Mouse (Mus musculus) stomach, embryonic 15.5 days (tissue): ENCODE data around the gene Uqcc2. TPM values are rescaled to one million over a fixed set of nuclear protein-coding genes. Genes with fewer than 3 reads are reported as not detected.

Experiments
- ATAC-seq: fragments of 200-750 bp; cut with Nextera tagmentation; 2 replicates; pipeline ENCODE4 v1.8.0; 2017; ENCODE audit warnings: low read depth, moderate number of reproducible peaks, moderate TSS enrichment; ENCODE audit not compliant: insufficient read depth, low FRiP score
- H3K27ac ChIP-seq: fragments of 300-500 bp; sonication (generic); 2 replicates; pipeline ENCODE4 v1.5.1; 2015; ENCODE audit warnings: mild to moderate bottlenecking, inconsistent platforms
- H3K27me3 ChIP-seq: fragments of 300-500 bp; sonication (generic); replicated peaks from 2 replicates; pipeline ENCODE4 v1.6.1; 2015; ENCODE audit warnings: inconsistent platforms
- H3K36me3 ChIP-seq: fragments of 300-500 bp; sonication (generic); 2 replicates; pipeline ENCODE4 v1.6.1; 2015; ENCODE audit warnings: inconsistent platforms
- H3K4me1 ChIP-seq: fragments of 300-500 bp; sonication (generic); 2 replicates; pipeline ENCODE4 v1.6.1; 2015; ENCODE audit warnings: inconsistent platforms
- H3K4me2 ChIP-seq: fragments of 300-500 bp; sonication (generic); 2 replicates; pipeline ENCODE4 v1.6.1; 2015; ENCODE audit warnings: mild to moderate bottlenecking, inconsistent platforms
- H3K4me3 ChIP-seq: fragments of 300-500 bp; sonication (generic); replicated peaks from 2 replicates; pipeline ENCODE4 v1.5.1; 2015; ENCODE audit warnings: inconsistent platforms
- H3K9ac ChIP-seq: fragments of 300-500 bp; sonication (generic); 2 replicates; pipeline ENCODE4 v1.6.1; 2015; ENCODE audit warnings: inconsistent platforms
- H3K9me3 ChIP-seq: fragments of 300-500 bp; sonication (generic); 2 replicates; pipeline ENCODE4 v1.6.1; 2016; ENCODE audit warnings: inconsistent platforms
- WGBS: fragments of 180-500 bp; shearing (Covaris S2); methylation state at CpG from one replicate; pipeline ENCODE4 v1.1.7; 2015; 5-methylcytosine and 5-hydroxymethylcytosine counted together
- polyA plus RNA-seq: library from polyadenylated mRNA; unstranded; fragments of >200 nt; fragmentation: Nextera tagmentation; extraction: Ambion mirVana; gene quantifications from 2 replicates; pipeline ENCODE4 v1.2.1, GENCODE M21; 2015

Gene Uqcc2
- polyA plus RNA-seq, 1 experiment from 2014 or later = 309 TPM

DNA sequence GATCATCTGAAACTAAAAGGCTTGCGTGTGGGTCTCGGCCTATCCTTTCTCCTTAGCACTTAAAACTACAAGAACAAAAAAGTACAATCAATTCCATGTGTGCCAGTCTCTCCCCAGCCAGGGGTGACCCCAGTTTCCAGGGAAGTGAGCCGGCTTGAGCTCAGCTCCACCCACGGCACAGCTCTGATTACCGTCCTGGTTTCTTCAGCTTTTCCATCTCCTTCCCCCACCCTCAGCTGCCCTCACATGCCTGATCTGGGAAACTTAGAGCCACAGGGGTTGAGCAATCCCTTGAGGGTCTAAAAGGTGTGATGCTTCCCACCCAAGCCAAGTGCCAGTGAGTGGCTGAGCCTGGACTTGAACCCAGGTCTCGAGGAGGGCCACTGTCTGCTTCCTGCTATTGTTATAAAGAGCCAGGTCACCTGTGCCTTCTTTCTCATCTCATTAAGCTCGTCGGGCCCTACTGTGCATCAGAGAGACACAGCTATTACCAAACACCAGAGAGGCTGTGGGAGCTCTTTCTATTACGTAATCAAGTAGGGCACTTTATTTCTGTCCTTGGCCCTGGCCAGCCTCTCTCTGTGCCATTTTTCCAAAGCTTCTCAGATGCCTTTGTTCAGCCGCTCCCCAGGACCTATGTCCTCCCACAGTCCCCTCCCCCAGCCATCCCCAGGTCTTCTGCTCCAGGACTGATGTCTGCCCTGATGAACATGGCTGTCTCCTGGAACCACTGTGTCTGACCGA lies 36.4 kb upstream of the Uqcc2 start:
- no peak overlapping the region for H3K4me3 ChIP-seq
- H3K27ac ChIP-seq = no peak overlapping the region
- no peaks in the 10 kb centered on the region for H3K27me3 ChIP-seq
- no peak for ATAC-seq
- WGBS = 74% methylated on average over 11 of the region's 11 CpGs
- H3K9me3 ChIP-seq = no peaks in the 10 kb centered on the region
- H3K9ac ChIP-seq = no peak overlapping the region
- no peak overlapping the region for H3K4me2 ChIP-seq
- H3K36me3 ChIP-seq = no peaks in the 10 kb centered on the region
- peaks cover under 1% of the 10 kb centered on the region for H3K4me1 ChIP-seq

DNA sequence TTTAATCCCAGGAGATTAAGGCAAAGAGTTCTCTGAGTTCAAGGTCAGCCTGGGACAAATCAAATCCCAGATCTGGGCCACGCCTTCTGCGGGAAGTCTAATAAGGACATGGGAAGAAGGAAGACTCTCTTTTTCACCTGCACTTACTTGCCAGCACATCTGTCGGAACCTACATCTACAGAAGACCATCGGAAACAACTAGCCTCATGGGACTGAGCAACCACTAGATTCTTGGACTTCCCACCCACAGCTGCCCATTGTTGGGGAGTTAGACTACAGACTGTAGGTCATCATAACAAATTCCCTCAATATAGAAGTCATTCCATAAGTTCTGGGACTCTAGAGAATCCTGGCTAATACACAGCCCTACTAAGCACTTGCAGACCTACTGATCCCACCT lies 34.9 kb upstream of the Uqcc2 start:
- H3K4me1 ChIP-seq = no peaks in the 10 kb centered on the region; the same call in 1 of the 2 replicates
- no peak overlapping the region for H3K27ac ChIP-seq
- no peak overlapping the region for H3K4me3 ChIP-seq
- WGBS = 94% methylated on average over 4 of the region's 4 CpGs
- ATAC-seq = no peak
- H3K9ac ChIP-seq = no peak overlapping the region
- no peaks in the 10 kb centered on the region for H3K9me3 ChIP-seq
- H3K27me3 ChIP-seq = no peaks in the 10 kb centered on the region
- H3K36me3 ChIP-seq = no peaks in the 10 kb centered on the region
- H3K4me2 ChIP-seq = no peak overlapping the region

DNA sequence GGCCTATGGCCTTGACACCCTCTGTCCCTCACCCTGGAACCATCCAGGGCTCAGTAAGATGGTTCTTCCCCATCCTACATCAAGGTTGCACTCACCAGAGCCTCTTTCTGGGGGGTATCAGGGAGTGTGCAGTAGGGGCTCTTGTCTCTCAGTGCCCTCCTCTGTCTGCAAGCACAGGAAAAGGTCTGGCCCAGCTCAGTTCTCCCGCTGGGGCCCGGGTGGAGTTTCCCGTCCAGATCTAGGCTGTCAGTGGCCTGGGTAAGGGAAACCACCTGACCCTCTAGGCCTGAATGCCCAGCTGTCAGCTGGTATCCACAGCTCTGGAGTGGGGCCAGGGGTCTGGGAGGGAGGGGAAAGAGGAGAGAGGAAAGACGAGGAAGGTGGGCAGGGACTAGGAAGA lies 33.8 kb upstream of the Uqcc2 start, which contains the start of gene Ip6k3:
Ip6k3 (minus strand) TSS at position 251 of the 400 bp plus-strand sequence.
- no peak within 1 kb of the TSS for H3K27ac ChIP-seq
- no peaks in the 10 kb centered on the region; the same call in 1 of the 2 replicates for H3K4me1 ChIP-seq
- WGBS = 37% methylated on average over 4 of the region's 4 CpGs
- H3K9me3 ChIP-seq = no peaks in the 10 kb centered on the region
- ATAC-seq = no peak
- H3K4me2 ChIP-seq = no peak within 1 kb of the TSS
- no peaks in the 10 kb centered on the region for H3K36me3 ChIP-seq
- no peak within 1 kb of the TSS for H3K9ac ChIP-seq
- no peaks in the 10 kb centered on the region for H3K27me3 ChIP-seq
- no peak within 1 kb of the TSS for H3K4me3 ChIP-seq

DNA sequence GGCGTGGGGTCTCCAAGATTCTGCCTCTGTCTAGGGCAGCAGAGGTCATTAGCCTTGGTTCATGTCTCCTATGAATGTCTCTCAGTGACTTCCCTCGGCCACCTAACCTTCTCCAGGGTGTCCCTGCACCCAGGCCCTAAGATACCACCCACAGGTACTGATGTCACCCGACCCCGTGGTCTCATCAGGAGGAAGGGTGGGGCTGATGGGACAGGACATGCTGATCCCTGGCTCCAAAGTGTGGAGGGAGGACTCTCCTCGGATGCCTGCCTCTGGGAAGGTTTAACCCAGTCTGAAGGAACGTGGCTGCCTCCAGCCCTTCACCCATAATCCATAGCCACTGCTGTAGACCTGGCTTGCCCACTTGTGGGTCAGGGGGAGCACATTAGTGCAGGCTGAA lies 33.2 kb upstream of the Uqcc2 start:
- Histone ChIP-seq H3K9ac (no peak overlapping the region), H3K4me2 (no peak overlapping the region), H3K4me3 (no peak overlapping the region), H3K4me1 (no peaks in the 10 kb centered on the region; the same call in 1 of the 2 replicates), H3K9me3 (no peaks in the 10 kb centered on the region), H3K36me3 (no peaks in the 10 kb centered on the region), H3K27me3 (no peaks in the 10 kb centered on the region), H3K27ac (no peak overlapping the region)
- no peak for ATAC-seq
- WGBS = 79% methylated on average over 6 of the region's 6 CpGs

DNA sequence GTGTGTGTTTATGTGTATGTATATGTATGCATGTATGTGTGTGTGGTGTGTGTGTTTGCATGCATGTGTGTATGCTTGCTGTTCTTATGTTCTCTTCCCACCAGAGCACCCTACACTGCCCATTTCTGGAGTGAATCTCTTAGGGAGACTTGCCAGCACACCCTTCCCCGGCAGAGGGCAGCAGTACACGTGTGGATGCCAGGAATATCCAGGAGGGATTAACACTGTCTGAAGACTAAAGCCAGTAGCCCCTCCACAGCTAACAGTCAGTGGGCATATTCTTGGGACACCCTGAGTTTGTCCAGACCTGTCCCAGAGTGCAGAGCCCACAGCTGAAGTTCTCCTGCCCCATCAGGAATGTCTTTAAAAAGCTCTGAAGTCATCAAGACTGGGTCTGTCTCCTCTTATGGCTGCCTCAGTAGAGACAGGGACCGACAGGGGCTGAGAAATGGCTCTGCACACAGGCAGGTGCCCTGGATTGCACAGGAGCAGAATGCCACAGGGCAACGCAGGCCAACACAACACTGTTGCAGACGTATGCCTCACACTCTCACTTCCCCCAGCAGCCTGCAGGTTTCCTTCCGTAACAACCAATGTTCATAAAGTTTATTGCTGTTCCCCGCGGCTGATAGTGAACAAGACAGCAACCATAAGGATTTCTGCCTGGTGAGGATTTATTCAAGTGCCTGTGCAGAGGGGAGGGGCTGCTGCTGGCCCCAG lies 31.5 kb upstream of the Uqcc2 start:
- H3K9me3 ChIP-seq = no peaks in the 10 kb centered on the region
- H3K27me3 ChIP-seq = no peaks in the 10 kb centered on the region
- 56% methylated on average over 8 of the region's 8 CpGs for WGBS
- no peak overlapping the region for H3K4me3 ChIP-seq
- no peak overlapping the region for H3K9ac ChIP-seq
- H3K36me3 ChIP-seq = no peaks in the 10 kb centered on the region
- H3K27ac ChIP-seq = no peak overlapping the region
- ATAC-seq = 0 out of 2 replicates have a peak, but pooled peaks have one; percentile 37
- H3K4me1 ChIP-seq = no peaks in the 10 kb centered on the region; the same call in 1 of the 2 replicates
- no peak overlapping the region for H3K4me2 ChIP-seq

DNA sequence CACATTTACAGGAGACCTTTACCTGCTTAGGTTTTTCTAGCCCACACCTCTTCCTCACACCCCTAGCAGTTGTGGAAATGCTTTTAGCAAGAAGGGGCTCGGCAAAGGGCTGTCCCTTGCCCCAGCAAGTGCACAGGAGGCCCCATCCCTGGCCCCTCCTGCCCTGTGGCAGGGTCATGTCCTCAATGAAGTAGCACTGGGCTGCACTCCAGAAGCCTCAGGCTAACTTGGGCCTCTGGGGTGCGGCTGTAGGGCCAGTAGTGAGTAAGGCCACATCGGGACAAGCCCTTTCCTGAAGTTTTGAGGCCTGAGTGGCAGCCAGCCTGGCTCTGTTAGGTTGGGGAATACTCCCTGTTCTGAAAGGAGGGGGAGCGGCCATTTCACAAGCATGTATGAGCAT lies 27.2 kb upstream of the Uqcc2 start:
- no peaks in the 10 kb centered on the region for H3K36me3 ChIP-seq
- no peak overlapping the region for H3K4me3 ChIP-seq
- H3K27ac ChIP-seq = no peak overlapping the region
- no peak overlapping the region for H3K4me2 ChIP-seq
- no peaks in the 10 kb centered on the region for H3K4me1 ChIP-seq
- no peak overlapping the region for H3K9ac ChIP-seq
- WGBS = 60% methylated on average over 4 of the region's 4 CpGs
- H3K9me3 ChIP-seq = no peaks in the 10 kb centered on the region
- H3K27me3 ChIP-seq = no peaks in the 10 kb centered on the region
- no peak for ATAC-seq

DNA sequence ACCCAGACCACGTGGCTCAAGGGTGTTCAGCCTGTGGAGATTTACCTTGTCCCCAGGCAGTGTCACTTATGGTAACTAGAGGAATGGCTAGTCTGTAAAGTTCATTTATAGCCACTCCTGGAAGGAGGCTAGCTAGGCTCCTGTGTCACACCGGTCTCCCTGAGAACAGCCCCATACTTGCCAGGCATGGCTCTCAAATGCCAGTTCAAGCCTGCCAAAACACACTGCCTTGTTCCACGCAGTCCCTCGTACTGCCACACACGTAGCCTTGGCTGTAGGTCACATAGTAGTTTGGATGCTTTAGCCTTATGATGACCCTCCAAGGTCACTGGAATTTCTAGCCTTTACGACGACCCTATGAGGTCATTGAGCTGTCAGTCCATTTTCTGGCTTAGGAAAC lies 25.5 kb upstream of the Uqcc2 start:
- no peak for ATAC-seq
- H3K9me3 ChIP-seq = no peaks in the 10 kb centered on the region
- no peak overlapping the region for H3K4me3 ChIP-seq
- 72% methylated on average over 7 of the region's 7 CpGs for WGBS
- H3K9ac ChIP-seq = no peak overlapping the region
- no peak overlapping the region for H3K27ac ChIP-seq
- H3K27me3 ChIP-seq = no peaks in the 10 kb centered on the region
- no peaks in the 10 kb centered on the region for H3K36me3 ChIP-seq
- peaks cover 5% of the 10 kb centered on the region for H3K4me1 ChIP-seq
- no peak overlapping the region for H3K4me2 ChIP-seq

DNA sequence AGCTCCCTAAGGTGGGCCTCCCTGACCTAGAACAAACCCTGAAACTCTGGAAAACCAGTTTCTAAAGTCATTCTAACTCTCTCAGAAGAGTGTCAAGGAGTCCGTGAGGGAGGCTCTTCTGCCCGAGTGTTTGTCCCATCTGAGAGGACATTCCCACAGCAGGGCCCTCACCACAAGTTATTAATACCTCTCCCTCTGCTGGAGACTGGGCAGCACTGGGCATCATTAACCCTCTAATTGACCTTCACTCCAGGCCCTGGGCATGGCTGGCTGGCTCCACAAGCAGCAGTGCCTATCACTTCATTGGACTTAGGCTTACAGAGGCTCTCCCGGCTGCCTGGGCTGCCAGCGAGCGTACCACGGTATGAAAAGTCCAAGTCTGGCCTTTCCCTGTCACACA lies 24.7 kb upstream of the Uqcc2 start:
- H3K4me1 ChIP-seq = peaks cover 12% of the 10 kb centered on the region
- no peaks in the 10 kb centered on the region for H3K9me3 ChIP-seq
- no peak for ATAC-seq
- H3K27me3 ChIP-seq = no peaks in the 10 kb centered on the region
- WGBS = 87% methylated on average over 6 of the region's 6 CpGs
- H3K27ac ChIP-seq = no peak overlapping the region
- H3K36me3 ChIP-seq = no peaks in the 10 kb centered on the region
- no peak overlapping the region for H3K4me3 ChIP-seq
- no peak overlapping the region for H3K4me2 ChIP-seq
- H3K9ac ChIP-seq = no peak overlapping the region

DNA sequence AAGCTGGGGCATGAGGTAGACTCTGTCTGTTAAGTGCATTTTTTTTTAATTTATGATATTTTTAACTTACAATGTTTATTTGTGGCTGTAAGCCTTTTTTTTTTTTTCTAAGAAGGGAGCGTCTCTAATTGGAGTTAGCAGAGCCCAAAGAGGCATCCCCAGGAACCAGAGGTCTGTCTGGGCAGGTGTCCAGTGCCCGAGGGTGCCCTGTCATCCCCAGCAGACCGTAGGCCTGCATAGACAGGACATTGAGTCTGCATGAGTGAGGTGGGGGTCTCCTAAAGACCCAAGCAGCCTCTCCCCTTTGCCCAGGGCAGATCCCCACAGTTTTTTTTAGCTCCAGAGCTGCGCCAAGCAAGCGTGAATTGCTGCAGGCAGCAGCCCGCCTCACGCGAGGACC lies 22.0 kb upstream of the Uqcc2 start:
- Histone ChIP-seq H3K9me3 (no peaks in the 10 kb centered on the region), H3K4me3 (no peak overlapping the region), H3K4me2 (no peak overlapping the region), H3K27me3 (no peaks in the 10 kb centered on the region), H3K9ac (no peak overlapping the region), H3K36me3 (no peaks in the 10 kb centered on the region), H3K4me1 (peaks cover 20% of the 10 kb centered on the region), H3K27ac (no peak overlapping the region)
- 78% methylated on average over 8 of the region's 8 CpGs for WGBS
- ATAC-seq = no peak

DNA sequence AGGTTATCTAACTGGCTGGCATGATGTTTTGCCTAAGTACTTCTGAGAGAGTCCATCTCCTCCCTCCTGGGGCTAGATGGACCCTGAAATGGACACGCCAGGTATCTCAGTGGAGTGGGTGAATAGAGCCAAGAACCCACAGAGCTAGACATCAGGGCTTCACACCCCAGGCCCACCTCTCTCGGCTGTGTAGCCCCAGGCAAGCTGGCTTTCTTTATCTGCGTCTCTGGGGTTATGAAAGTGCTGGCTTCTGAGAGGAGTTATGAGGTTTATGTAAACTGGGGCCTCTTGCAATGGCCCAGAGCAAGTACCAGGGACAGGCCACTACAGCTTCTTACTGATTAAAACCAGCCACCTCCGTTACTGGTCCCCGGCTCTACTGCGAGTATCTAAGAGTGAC lies 21.2 kb upstream of the Uqcc2 start:
- Histone ChIP-seq H3K27me3 (no peaks in the 10 kb centered on the region), H3K4me1 (peaks cover 20% of the 10 kb centered on the region), H3K9ac (no peak overlapping the region), H3K36me3 (no peaks in the 10 kb centered on the region), H3K9me3 (no peaks in the 10 kb centered on the region), H3K4me2 (no peak overlapping the region), H3K27ac (no peak overlapping the region), H3K4me3 (no peak overlapping the region)
- 74% methylated on average over 6 of the region's 6 CpGs for WGBS
- no peak for ATAC-seq

DNA sequence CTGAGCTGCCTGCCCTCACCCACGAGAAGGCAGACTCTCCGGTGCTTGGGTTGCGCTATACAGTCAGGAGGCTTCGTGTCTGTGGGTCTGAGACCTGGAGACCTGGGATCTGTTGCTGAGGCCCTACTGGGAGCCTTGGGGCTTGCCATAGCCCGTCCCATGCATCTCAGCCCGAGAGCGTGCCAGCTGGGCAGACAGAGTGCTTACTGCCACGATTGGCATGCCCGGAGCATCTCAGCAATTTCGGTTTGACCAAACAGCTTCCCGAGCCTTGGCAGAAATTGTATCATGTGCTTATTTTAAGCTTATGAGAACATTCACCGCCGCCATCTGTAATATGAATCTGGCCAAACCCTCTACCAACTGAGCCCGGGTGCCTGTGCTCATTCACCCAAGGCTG lies 20.5 kb upstream of the Uqcc2 start:
- no peaks in the 10 kb centered on the region for H3K9me3 ChIP-seq
- H3K4me3 ChIP-seq = no peak overlapping the region
- H3K4me1 ChIP-seq = peaks cover 20% of the 10 kb centered on the region
- whole genome bisulfite sequencing = 81% methylated on average over 14 of the region's 14 CpGs
- H3K4me2 ChIP-seq = no peak overlapping the region
- H3K27me3 ChIP-seq = no peaks in the 10 kb centered on the region
- no peaks in the 10 kb centered on the region for H3K36me3 ChIP-seq
- no peak overlapping the region for H3K9ac ChIP-seq
- peak overlapping the region; percentile 76 for H3K27ac ChIP-seq
- no peak for ATAC-seq

DNA sequence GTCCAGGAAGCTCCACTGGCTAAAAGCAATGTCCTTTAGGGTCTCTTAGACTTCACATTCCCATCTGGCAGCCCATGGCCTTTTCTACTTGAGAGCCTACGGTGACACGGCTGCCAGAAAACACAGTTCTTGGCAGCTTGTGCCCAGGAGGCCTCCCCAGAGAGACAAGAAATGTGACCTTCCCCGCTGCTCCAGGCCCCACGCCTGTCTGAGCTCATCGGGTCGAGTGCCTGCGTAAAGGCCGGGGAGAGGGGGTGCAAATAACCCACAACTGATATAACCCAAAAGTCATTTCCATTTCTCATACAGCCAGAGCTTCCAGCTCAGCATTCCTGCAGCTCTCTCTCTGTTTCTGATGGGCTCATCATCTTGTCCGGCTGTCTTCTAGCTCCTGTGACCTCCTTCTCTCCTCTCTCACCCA lies 20.1 kb upstream of the Uqcc2 start:
- Histone ChIP-seq H3K4me1 (peaks cover 20% of the 10 kb centered on the region), H3K27ac (peak overlapping the region; percentile 76), H3K27me3 (no peaks in the 10 kb centered on the region), H3K9me3 (no peaks in the 10 kb centered on the region), H3K9ac (no peak overlapping the region), H3K36me3 (no peaks in the 10 kb centered on the region), H3K4me3 (no peak overlapping the region), H3K4me2 (no peak overlapping the region)
- 67% methylated on average over 9 of the region's 9 CpGs for WGBS
- no peak for ATAC-seq
